Mouse (Mus musculus) embryonic fibroblast, embryonic 13.5 days (primary cell): ENCODE results near the gene Ghr. TPM values are rescaled to one million over a fixed set of nuclear protein-coding genes. Genes with fewer than 3 reads are reported as not detected.
A peak's percentile ranks its signal among the peaks of the same experiment; 100 is the strongest.

ENCODE experiments used
- H3K27ac ChIP-seq: 2 replicates; pipeline ENCODE4 v1.5.1; 2012; ENCODE audit warnings: low read length, control low read depth, inconsistent platforms; ENCODE audit not compliant: insufficient read depth
- H3K4me1 ChIP-seq: 2 replicates; pipeline ENCODE4 v1.6.1; 2011; ENCODE audit warnings: low read length; ENCODE audit not compliant: control insufficient read depth, insufficient read depth
- H3K4me3 ChIP-seq: 2 replicates; pipeline ENCODE4 v1.5.1; 2011; ENCODE audit warnings: mild to moderate bottlenecking, control low read depth, low read length; ENCODE audit not compliant: insufficient read depth
- CTCF ChIP-seq: IDR thresholded peaks from 2 replicates; pipeline ENCODE4 v1.5.1; 2011; ENCODE audit warnings: mild to moderate bottlenecking, control low read depth, low read length, moderate library complexity, borderline replicate concordance; ENCODE audit not compliant: insufficient read depth
- POLR2A ChIP-seq: IDR thresholded peaks from 2 replicates; pipeline ENCODE4 v1.6.1; 2011; ENCODE audit warnings: low read depth, mild to moderate bottlenecking, control low read depth, low read length, moderate library complexity
- polyA plus RNA-seq: library from polyadenylated mRNA; stranded (reverse); fragments of >200 nt; gene quantifications from 2 replicates; pipeline ENCODE4 v1.2.4, GENCODE M21; 2011; ENCODE audit warnings: low read depth; ENCODE audit not compliant: missing spikeins, insufficient read length

The Ghr gene
- polyA plus RNA-seq, 1 experiment = 118 TPM

DNA sequence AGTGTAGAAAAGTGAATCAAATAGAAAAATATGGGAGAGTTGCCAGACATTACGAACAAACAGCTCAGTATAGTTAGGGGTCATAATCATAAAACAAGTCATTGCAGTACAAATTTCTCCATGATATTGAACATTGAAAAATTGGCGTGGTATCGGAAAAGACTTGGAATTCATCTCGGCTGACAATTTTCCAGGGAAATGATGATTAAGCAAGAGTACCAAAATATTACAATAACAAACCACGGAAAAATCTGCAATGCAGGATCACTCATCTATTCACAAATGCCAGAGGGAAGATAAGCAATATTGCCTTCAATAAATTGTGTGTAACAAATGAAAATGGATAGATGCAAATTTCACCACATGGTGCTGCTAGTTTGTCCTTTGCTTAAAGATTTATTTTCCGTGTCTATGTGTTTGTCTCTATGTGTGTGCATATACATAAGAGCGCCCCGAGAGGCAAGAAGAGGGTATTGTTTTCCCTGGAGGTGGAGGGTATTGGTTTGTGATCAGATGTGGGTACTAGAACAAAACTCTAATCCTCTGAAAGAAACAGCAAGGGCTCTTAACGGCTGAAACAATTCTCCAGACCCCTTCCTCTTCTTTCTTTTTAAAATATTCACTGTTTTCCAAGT, 85.2 kb downstream of the Ghr start:
- H3K4me3 ChIP-seq = no peak overlapping the region
- H3K27ac ChIP-seq = no peak overlapping the region
- TF ChIP-seq CTCF = no peak
- TF ChIP-seq POLR2A = no peak
- no peaks in the 10 kb centered on the region for H3K4me1 ChIP-seq

- Histone ChIP-seq H3K4me3 (no peak overlapping the region), H3K4me1 (no peaks in the 10 kb centered on the region), H3K27ac (no peak overlapping the region)
- TF ChIP-seq CTCF = no peak
- no peak for TF ChIP-seq POLR2A
These were observed 92.4 kb downstream of the Ghr start for GRCm38 (mm10) chr15:3490868-3491267.

DNA sequence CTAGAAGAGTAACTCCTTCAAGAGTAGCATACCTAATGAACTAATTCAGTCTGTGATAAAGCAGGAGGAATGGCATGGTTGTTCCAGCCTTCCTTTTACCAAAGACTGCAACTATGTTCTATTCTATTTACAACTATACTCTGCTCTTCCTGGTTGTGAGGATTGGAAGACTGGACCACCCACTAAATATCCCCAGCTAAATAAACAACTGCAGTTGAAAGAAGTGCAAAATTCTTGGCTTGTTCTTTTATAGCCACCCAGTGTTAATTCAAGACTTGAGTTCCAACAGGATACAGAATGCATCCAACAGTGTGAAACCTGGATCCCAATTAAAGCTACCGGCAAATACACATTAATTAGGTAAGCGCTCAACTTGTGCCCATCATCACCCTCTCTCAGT, 93.3 kb downstream of the Ghr start:
- Histone ChIP-seq H3K27ac (no peak overlapping the region), H3K4me1 (no peaks in the 10 kb centered on the region), H3K4me3 (no peak overlapping the region)
- TF ChIP-seq POLR2A = no peak
- TF ChIP-seq CTCF = no peak

- TF ChIP-seq POLR2A = no peak
- TF ChIP-seq CTCF = no peak
- no peak overlapping the region for H3K4me3 ChIP-seq
- no peaks in the 10 kb centered on the region for H3K4me1 ChIP-seq
- no peak overlapping the region for H3K27ac ChIP-seq
These were observed 94.1 kb downstream of the Ghr start for GRCm38 (mm10) chr15:3489180-3489579.

- Histone ChIP-seq H3K4me3 (no peak overlapping the region), H3K27ac (no peak overlapping the region), H3K4me1 (no peaks in the 10 kb centered on the region)
- TF ChIP-seq POLR2A = no peak
- no peak for TF ChIP-seq CTCF
These were observed 94.7 kb downstream of the Ghr start for GRCm38 (mm10) chr15:3488601-3489000.

- TF ChIP-seq POLR2A (no peak), CTCF (no peak)
- Histone ChIP-seq H3K4me1 (no peaks in the 10 kb centered on the region), H3K27ac (no peak overlapping the region), H3K4me3 (no peak overlapping the region)
These were observed 96.6 kb downstream of the Ghr start for GRCm38 (mm10) chr15:3486691-3487090.

GRCm38 (mm10) chr15:3485367-3485766, 97.9 kb downstream of the Ghr start:
- no peak overlapping the region for H3K27ac ChIP-seq
- no peak overlapping the region for H3K4me3 ChIP-seq
- no peaks in the 10 kb centered on the region for H3K4me1 ChIP-seq
- no peak for TF ChIP-seq POLR2A
- TF ChIP-seq CTCF = no peak

GRCm38 (mm10) chr15:3483451-3483850, 99.8 kb downstream of the Ghr start:
- no peak overlapping the region for H3K4me3 ChIP-seq
- no peaks in the 10 kb centered on the region for H3K4me1 ChIP-seq
- TF ChIP-seq POLR2A = no peak
- no peak for TF ChIP-seq CTCF
- no peak overlapping the region for H3K27ac ChIP-seq

- TF ChIP-seq CTCF (no peak), POLR2A (no peak)
- peaks cover 3% of the 10 kb centered on the region; the same call in 1 of the 2 replicates for H3K4me1 ChIP-seq
- no peak overlapping the region for H3K4me3 ChIP-seq
These were observed 114.1 kb downstream of the Ghr start for GRCm38 (mm10) chr15:3469230-3469629.

DNA sequence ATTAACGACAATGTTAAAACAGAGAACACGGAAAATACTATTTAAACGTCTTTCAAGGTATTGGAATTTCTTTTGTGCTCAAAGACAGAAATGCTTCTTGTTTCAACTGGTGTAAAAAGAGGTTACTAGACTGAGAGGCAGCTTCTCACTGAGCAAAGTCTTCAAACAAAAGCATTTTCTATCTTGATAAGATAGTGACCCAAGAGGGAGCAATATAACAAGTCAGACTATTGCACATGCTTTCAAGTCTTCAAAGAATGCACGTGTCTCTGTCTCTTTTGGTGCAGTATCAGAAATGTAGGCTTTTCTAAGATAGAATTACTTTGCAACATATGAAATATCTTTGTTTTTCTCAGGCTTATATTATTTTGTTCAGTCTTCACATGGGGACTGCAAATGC, 116.7 kb downstream of the Ghr start:
- TF ChIP-seq CTCF (no peak), POLR2A (no peak)
- H3K4me1 ChIP-seq = peaks cover 7% of the 10 kb centered on the region; the same call in 1 of the 2 replicates
- H3K27ac ChIP-seq = peak overlapping the region; percentile 31; the same call in 1 of the 2 replicates
- H3K4me3 ChIP-seq = no peak overlapping the region

More at GRCm38 (mm10) chr15:3469230-3469629, 114.1 kb downstream of the Ghr start:
- H3K27ac ChIP-seq = no peak overlapping the region
